Mouse (Mus musculus) midbrain, embryonic 14.5 days (tissue): ENCODE measurements around the gene 1190007I07Rik. TPM values are rescaled to one million over a fixed set of nuclear protein-coding genes. Genes with fewer than 3 reads are reported as not detected.

Source experiments
- ATAC-seq: fragments of 200-750 bp; cut with Nextera tagmentation; 2 replicates; pipeline ENCODE4 v1.8.0; 2017; ENCODE audit warnings: moderate number of reproducible peaks, moderate library complexity; ENCODE audit not compliant: low FRiP score, low TSS enrichment
- DNase-seq: peaks from one replicate; pipeline ENCODE4 v3.0.0-alpha.2; 2015
- H3K27ac ChIP-seq: fragments of 300-500 bp; sonication (generic); replicated peaks from 2 replicates; pipeline ENCODE4 v1.5.1; 2014; ENCODE audit warnings: mild to moderate bottlenecking, low read depth, low read length, moderate library complexity
- H3K27me3 ChIP-seq: fragments of 300-500 bp; sonication (generic); 2 replicates; pipeline ENCODE4 v1.6.1; 2014; ENCODE audit warnings: low read length, control low read depth, mixed read lengths; ENCODE audit not compliant: control insufficient read depth, insufficient read depth
- H3K36me3 ChIP-seq: fragments of 300-500 bp; sonication (generic); 2 replicates; pipeline ENCODE4 v1.6.1; 2014; ENCODE audit warnings: low read length, control low read depth; ENCODE audit not compliant: control insufficient read depth, insufficient read depth
- H3K4me1 ChIP-seq: fragments of 300-500 bp; sonication (generic); 2 replicates; pipeline ENCODE4 v1.6.1; 2014; ENCODE audit warnings: mild to moderate bottlenecking, antibody characterized with exemption, low read length, control low read depth; ENCODE audit not compliant: control insufficient read depth, insufficient read depth
- H3K4me2 ChIP-seq: fragments of 300-500 bp; sonication (generic); 2 replicates; pipeline ENCODE4 v1.6.1; 2014; ENCODE audit warnings: mild to moderate bottlenecking, low read length, moderate library complexity
- H3K4me3 ChIP-seq: fragments of 300-500 bp; sonication (generic); replicated peaks from 2 replicates; pipeline ENCODE4 v1.5.1; 2014; ENCODE audit warnings: low read depth, low read length
- H3K9ac ChIP-seq: fragments of 300-500 bp; sonication (generic); replicated peaks from 2 replicates; pipeline ENCODE4 v1.6.1; 2014; ENCODE audit warnings: mild to moderate bottlenecking, low read length, moderate library complexity
- H3K9me3 ChIP-seq: fragments of 300-500 bp; sonication (generic); 2 replicates; pipeline ENCODE4 v1.6.1; 2016; ENCODE audit warnings: low read length, control low read depth, mixed read lengths; ENCODE audit not compliant: control insufficient read depth
- WGBS: fragments of 180-500 bp; shearing (Covaris S2); extraction: QIAGEN DNeasy Blood & Tissue Kit; methylation state at CpG from one replicate; pipeline ENCODE4 v1.1.7; 2014; 5-methylcytosine and 5-hydroxymethylcytosine counted together
- polyA plus RNA-seq: library from polyadenylated mRNA; unstranded; fragments of >200 nt; fragmentation: Nextera tagmentation; extraction: Ambion mirVana; gene quantifications from 2 replicates; pipeline ENCODE4 v1.2.1, GENCODE M21; 2014

1190007I07Rik gene
- polyA plus RNA-seq, result 39.9 and 50.7 TPM in 2 replicates

DNA sequence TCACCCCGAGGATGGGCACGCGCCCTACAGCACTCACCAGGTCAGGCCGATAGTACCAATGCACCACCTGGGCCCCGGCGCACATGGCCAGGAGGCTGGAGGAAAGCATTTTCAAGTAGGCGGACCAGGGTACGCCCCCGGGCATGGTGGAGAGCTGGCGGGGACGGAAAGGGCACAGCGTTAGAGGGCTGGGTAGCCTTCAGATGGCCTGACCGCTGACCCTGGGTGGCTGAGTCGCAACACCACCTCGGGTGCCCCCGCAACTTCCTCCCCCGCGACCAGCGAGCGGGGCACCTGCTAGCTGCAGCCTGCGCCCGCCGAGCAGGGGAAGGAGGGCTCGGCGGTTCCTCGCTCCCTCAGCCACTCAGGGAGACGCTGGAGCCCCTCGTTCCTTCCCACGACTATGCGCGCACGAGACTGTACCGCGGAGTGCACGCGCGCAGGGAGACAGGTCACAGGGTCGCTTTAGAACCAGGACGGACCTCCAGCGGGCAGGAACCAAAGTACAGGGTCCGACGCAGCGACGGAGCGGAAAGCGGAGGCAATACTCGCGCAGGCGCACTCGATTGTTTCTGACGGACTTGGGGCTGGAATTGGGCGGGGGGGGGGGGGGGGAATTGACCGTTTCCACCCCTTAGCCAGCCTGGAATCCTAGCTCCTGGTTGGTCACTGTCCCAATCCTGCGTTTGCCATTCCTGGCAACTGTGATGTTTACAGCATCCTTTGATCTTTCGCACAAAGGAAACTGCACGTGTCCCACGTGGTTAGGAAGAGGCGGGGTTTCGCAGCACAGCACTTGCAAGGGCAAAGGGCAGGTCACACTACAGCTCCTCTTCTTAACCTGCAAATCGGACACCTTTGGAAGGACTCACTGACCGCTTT is at the start of gene 1190007I07Rik:
1190007I07Rik (minus strand) TSS at position 558 of the 882 bp plus-strand sequence.
- no peaks in the 10 kb centered on the region for H3K9me3 ChIP-seq
- H3K27ac ChIP-seq, result peak within 1 kb of the TSS; percentile 90
- H3K4me3 ChIP-seq, result peak within 1 kb of the TSS; percentile 62
- under 1% methylated on average over 61 of the region's 61 CpGs for WGBS
- peak within 1 kb of the TSS; percentile 59 for H3K4me2 ChIP-seq
- no peaks in the 10 kb centered on the region for H3K27me3 ChIP-seq
- H3K9ac ChIP-seq, result peak within 1 kb of the TSS; percentile 75
- 0 out of 2 replicates have a peak, but pooled peaks cover 5% of the 10 kb centered on the region for H3K36me3 ChIP-seq
- H3K4me1 ChIP-seq, result peaks cover 4% of the 10 kb centered on the region
- ATAC-seq (peak; percentile 91), DNase-seq (peak; percentile 97)

- no peak for ATAC-seq
- Histone ChIP-seq H3K27me3 (no peaks in the 10 kb centered on the region), H3K9ac (no peak overlapping the region), H3K4me3 (no peak overlapping the region), H3K4me1 (no peaks in the 10 kb centered on the region), H3K27ac (no peak overlapping the region), H3K36me3 (no peaks in the 10 kb centered on the region), H3K4me2 (no peak overlapping the region), H3K9me3 (no peaks in the 10 kb centered on the region)
- DNase-seq, result no peak
- WGBS, result 74% methylated on average over 6 of the region's 6 CpGs
Observed at GRCm38 (mm10) chr10:82670205-82670604, 47.2 kb upstream of the 1190007I07Rik start.

DNA sequence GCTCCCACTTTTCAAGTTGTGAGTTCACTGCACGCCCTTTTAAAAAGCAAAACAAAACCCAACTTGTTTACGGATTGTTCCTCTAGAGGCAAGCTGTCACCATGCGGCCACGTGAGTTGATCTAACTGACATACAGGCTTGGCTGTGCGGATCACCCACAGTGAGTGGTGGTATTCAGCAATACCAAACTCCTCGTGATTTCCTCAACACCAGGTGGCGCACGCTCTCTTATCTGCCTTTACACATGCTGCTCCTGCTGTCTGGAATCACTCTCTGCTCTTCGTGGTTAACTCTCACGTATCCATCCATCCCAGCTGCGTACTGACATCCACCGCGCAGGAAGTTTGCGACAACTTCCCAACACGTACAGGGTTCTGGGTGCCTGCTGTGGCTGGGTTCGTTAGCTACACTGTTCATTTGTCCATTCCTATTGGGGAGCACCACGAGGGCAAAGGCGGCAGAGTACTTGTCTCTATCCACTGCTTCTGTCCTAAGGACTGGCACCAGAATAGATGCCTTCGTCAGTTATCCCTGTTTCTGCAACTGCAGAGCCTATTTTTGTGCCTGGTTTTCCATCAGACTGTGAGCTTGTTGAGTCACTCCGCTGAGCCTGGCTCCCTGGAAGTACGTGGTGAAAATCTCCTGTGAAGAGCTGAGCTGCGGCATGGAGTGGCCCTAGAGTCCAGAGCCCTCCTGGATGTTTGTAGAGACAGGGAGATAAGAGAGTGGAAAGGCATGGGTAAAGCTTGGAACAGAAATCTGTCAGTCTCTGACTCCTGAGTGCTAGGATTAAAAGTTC is 43.6 kb upstream of the 1190007I07Rik start:
- Histone ChIP-seq H3K4me3 (no peak overlapping the region), H3K36me3 (no peaks in the 10 kb centered on the region), H3K27me3 (no peaks in the 10 kb centered on the region), H3K9me3 (no peaks in the 10 kb centered on the region), H3K4me2 (peak overlapping the region; percentile 11), H3K4me1 (no peaks in the 10 kb centered on the region), H3K9ac (0 out of 2 replicates have a peak overlapping the region, but pooled peaks have one; percentile 27), H3K27ac (no peak overlapping the region)
- WGBS, result 26% methylated on average over 22 of the region's 22 CpGs
- peak; percentile 89 for ATAC-seq
- DNase-seq, result peak; percentile 93

GRCm38 (mm10) chr10:82665951-82666350 is 42.9 kb upstream of the 1190007I07Rik start:
- H3K4me3 ChIP-seq, result no peak overlapping the region
- no peaks in the 10 kb centered on the region for H3K36me3 ChIP-seq
- DNase-seq, result no peak
- H3K4me2 ChIP-seq, result no peak overlapping the region
- H3K27me3 ChIP-seq, result no peaks in the 10 kb centered on the region
- no peak overlapping the region for H3K9ac ChIP-seq
- WGBS, result 60% methylated on average over 3 of the region's 3 CpGs
- H3K9me3 ChIP-seq, result no peaks in the 10 kb centered on the region
- no peak for ATAC-seq
- H3K4me1 ChIP-seq, result no peaks in the 10 kb centered on the region
- no peak overlapping the region for H3K27ac ChIP-seq

- 91% methylated on average over 2 of the region's 2 CpGs for WGBS
- H3K27me3 ChIP-seq, result no peaks in the 10 kb centered on the region
- no peak for ATAC-seq
Observed at GRCm38 (mm10) chr10:82663289-82663688, 40.3 kb upstream of the 1190007I07Rik start.

GRCm38 (mm10) chr10:82662267-82662990 is 39.4 kb upstream of the 1190007I07Rik start:
- Histone ChIP-seq H3K4me1 (no peaks in the 10 kb centered on the region), H3K4me2 (no peak overlapping the region), H3K27ac (no peak overlapping the region), H3K27me3 (no peaks in the 10 kb centered on the region), H3K4me3 (no peak overlapping the region), H3K9ac (no peak overlapping the region), H3K9me3 (no peaks in the 10 kb centered on the region), H3K36me3 (no peaks in the 10 kb centered on the region)
- WGBS, result 85% methylated on average over 14 of the region's 14 CpGs
- no peak for ATAC-seq
- no peak for DNase-seq

More at GRCm38 (mm10) chr10:82663289-82663688, 40.3 kb upstream of the 1190007I07Rik start:
- no peak overlapping the region for H3K4me2 ChIP-seq
- no peaks in the 10 kb centered on the region for H3K9me3 ChIP-seq
- no peak for DNase-seq
- no peaks in the 10 kb centered on the region for H3K36me3 ChIP-seq
- no peak overlapping the region for H3K4me3 ChIP-seq
- H3K9ac ChIP-seq, result no peak overlapping the region
- no peak overlapping the region for H3K27ac ChIP-seq
- H3K4me1 ChIP-seq, result no peaks in the 10 kb centered on the region

- H3K36me3 ChIP-seq, result no peaks in the 10 kb centered on the region
- WGBS, result 89% methylated on average over 8 of the region's 8 CpGs
- DNase-seq (no peak), ATAC-seq (no peak)
- no peak overlapping the region for H3K27ac ChIP-seq
- no peak overlapping the region for H3K9ac ChIP-seq
- no peaks in the 10 kb centered on the region for H3K9me3 ChIP-seq
- H3K4me1 ChIP-seq, result no peaks in the 10 kb centered on the region
- no peak overlapping the region for H3K4me3 ChIP-seq
- no peaks in the 10 kb centered on the region for H3K27me3 ChIP-seq
- no peak overlapping the region for H3K4me2 ChIP-seq
Observed at GRCm38 (mm10) chr10:82661820-82662219, 38.8 kb upstream of the 1190007I07Rik start.

GRCm38 (mm10) chr10:82654581-82654980 is 31.6 kb upstream of the 1190007I07Rik start:
- WGBS, result 87% methylated on average over 3 of the region's 3 CpGs
- Histone ChIP-seq H3K36me3 (peaks cover 25% of the 10 kb centered on the region), H3K27me3 (no peaks in the 10 kb centered on the region), H3K4me1 (no peaks in the 10 kb centered on the region), H3K4me2 (no peak overlapping the region), H3K4me3 (no peak overlapping the region), H3K9ac (no peak overlapping the region), H3K9me3 (no peaks in the 10 kb centered on the region), H3K27ac (no peak overlapping the region)
- DNase-seq, result no peak
- ATAC-seq, result no peak
